Mouse (Mus musculus): Measurements from ENCODE around the gene Gm10260.

Gm10260 gene

DNA sequence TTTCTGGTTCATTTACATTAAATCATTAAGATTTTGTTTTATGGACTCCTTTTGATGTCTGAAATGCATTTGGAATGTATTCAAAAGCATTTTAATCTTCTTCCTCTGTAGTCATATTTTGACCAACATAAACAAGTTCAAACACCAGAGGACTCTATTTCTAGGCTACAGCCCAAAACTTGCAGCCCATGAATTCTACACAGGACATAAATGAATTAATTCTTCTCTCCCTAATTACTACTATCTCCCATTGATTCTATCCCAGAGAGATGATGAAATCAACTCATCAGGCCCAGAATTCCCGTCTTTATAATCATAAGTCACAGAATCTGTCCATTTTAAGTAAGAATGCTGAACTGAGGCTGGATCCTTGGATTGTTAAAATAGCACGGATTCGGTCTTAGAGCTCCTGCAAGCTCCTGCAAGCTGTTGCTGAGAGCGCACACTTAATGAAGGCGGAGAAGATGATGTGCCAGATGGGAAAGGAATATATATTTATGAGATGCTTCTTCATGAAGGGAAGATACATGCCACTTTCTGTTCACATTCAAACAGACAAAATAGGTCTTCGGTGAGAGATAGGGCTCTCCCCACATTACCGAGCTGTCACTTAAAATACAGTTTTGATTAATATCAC lies 7.7 kb upstream of the Gm10260 start:
- DNase-seq (ENCODE audit: low read depth): no peak

DNA sequence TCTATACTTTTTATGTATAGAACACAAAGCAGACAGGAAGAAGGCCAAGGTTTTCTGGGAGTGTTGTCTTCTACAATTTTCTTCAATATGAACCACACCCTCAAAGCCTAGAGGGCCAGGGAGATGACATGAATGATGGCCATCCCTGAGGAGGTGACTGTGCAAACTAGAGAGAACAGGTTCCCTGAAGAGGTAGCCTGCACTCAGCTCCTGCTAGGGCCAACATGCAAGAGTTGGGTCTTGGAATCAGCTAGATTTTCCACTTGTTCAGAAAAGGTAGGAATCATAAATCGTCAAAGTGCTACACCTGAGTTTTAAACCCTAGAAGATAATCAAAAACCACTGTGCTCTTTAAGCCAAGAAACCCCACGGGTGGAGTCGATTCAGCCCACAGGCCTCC lies 6.2 kb upstream of the Gm10260 start:
- no peak for DNase-seq (ENCODE audit: low read depth)

DNA sequence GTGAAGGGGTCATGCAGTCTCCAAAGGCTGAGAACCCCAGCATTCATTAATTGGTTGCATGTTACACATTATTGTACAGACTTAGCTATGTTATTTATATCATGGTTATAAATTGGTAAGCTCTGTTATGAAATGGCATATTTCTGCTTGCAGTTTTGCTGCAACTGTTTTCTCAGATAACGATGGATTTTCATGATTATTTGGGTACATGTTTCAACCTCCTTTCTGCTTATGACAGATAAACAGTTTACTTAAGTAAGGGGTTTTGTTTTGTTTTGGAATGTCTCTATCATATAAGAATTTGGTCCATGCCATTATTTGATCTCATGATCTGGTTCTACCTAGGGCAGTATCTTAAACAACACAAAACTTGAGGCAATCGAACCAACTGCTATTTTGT lies 5.5 kb upstream of the Gm10260 start:
- DNase-seq (ENCODE audit: low read depth): no peak

DNA sequence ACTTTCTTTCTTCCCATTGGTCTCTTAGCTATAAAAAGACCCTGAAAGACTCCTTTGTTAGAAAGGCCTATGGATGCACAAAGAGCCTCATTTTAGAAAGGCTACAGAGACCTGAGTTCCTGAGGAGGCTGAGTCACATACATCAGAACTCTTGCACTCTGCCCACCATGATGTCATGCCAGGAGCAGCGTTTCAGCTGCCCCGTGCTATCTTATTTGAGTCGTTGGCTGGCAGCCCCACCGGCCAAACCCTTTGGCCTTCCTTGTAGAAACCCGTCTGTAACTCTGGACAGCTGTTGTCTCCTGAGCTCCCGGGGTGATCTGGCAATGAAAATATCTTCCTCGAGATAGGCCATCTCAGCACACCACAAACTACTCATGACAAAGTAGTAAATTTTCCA lies 3.6 kb upstream of the Gm10260 start:
- peak; percentile 44 for DNase-seq (ENCODE audit: low read depth)

DNA sequence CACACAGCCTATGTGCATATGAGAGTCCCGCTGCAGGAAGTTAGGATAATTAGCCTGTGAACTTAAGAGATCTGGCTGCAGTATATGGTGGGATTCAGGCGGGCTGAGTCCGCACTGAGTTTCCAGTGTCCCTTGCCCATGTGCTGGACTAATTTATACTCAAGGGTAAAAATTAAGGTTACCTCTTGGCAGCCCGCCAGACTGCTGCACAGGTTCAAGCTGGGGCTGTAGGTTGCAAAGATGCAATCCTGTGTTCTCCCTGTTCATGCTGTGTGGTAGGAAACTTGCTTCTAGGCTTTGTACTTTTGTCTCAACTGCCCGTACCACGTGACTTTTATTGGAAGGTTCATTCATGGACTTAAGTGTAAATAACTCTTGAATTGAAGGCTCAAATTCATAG lies 3.0 kb upstream of the Gm10260 start:
- no peak for DNase-seq (ENCODE audit: low read depth)

DNA sequence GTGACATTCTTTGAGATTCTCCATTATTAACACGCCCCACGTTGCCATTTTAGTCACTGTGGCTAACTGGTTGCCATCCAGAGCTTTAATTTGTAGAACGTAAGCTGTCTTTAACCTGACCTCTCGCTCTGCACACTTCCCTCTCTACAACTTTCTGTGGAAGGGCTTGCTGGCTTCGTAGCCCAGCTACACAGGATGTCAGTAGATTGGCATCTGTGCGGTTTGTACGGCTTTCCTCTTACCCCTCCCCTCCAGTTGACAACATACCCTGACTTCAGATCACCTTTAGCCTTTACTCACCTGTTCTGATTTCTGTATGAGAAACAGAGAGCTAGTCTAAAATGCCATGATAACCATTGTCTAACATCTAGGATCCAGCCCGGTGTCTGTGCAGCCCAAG lies 1.7 kb upstream of the Gm10260 start:
- DNase-seq (ENCODE audit: low read depth): no peak

DNA sequence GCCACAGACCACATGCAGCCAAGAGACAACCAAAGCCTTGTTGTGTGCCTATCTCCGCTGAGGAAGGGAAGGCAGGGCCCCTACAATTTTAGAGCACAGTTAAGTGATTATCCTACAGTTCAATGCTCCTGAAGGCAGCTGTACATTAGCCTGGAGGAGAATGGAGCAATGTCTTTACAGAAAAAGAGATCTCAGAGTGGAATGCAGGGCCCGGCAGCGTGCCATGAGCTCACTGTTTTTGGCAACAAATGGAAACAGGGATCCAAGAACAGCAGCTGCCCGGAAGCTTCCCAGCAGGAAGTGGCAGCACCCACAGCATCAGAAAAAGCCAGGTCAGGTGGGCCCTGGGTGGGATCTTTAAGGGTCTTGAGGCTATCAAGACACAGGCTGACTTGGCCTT lies 3.4 kb downstream of the Gm10260 start:
- no peak for DNase-seq (ENCODE audit: low read depth)

DNA sequence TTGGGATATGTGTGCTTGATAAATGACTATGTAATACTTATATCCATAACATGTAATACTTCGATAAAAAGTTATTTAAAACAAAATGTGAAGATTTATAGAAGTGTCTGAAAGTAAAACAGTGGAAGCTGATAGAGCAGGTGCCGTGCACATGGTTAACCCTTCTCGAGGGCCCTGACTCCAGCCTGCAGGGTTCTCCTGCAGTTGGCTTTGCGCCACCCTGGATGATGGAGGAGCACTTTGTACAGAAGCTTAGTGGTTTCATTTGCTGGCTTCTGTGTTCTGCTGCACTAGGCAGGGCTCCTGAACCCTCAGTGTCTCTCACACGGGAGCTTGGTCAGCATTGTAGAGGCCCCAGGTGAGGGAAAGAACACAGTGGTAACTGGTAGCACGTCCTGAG lies 4.3 kb downstream of the Gm10260 start:
- DNase-seq (ENCODE audit: low read depth): no peak

DNA sequence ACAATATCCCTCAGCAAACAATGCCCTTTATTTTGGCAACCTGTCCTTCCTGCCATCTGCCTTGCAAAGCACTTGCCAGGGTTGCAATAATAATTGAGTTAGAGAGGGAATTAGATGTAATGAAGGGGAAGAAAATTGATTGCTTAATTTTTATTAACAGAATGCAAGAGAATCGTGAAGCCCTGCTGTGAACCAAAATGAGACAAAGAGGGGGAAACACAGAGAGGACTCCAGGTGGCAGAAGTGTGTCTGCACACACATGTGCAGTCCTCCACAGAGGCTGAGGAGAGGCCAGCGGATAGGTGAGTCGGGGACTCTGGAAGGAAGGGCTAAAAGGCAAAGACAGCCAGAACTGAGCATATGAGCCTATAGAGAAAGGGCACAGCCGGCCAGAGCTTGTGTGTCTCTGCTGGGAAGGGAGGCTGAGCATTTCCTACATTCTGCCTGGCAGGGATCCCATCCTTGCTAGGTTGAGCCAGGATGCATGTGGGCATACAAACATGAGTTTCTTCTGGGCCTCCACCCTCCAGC lies 9.5 kb downstream of the Gm10260 start:
- no peak for DNase-seq (ENCODE audit: low read depth)

DNA sequence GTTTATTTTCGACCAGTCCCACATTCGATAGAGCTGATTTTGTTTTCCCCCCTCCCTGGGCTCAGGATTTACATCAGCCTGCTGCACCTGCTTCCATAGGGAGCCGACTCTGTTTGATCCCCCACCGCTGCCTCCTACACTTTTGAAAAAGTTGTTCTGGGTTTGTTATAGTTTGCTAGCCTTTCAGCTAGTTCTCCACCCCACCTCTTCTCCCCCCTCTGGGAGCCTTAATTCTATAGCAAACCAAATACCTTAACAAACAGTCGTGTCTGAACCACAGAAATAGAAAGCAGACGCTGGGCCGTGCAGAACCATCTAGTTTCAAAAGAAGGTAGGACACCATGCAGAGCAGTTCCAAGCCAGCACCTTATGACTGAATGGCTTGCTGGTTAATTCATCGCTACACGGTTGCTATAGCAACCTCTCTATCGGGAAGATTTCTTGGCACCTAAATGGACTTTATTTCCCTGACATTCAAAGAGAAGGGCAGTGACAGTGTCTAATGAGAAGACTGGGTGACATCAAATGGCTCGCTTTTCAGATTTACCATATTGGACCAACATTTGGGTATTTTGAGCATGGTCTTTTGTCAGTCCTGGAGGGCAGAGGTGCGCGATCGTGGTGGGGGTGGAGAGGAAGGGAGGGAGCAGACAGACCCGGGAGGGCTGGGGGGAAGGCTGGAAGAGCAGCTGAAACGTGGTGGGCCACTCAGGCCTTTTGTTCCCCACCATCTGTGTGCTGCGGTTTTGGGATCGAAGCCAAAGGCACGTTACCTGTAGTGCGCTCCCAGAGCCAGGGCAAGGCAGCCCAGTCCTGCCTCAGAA lies 13.2 kb downstream of the Gm10260 start:
- no peak for DNase-seq (ENCODE audit: low read depth)

DNA sequence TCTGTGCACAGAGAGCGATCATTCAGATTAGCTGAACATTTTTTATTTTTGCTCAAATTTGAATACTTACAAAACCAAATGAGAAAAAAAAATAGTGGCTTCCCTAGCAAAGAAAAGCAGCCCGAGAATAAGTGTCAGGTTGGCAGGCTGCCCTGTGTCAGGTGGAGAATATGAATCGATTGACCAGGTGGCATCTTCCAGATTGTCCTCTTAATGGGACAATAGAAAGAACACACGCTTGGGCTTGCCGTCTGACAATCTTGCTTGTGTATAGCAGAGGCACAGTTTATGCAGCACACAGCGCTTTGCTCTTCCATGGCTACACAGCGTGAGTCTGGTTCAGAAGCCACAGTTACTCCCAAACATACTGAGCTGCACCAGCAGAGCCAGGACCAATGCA lies 15.8 kb downstream of the Gm10260 start:
- no peak for DNase-seq (ENCODE audit: low read depth)

DNA sequence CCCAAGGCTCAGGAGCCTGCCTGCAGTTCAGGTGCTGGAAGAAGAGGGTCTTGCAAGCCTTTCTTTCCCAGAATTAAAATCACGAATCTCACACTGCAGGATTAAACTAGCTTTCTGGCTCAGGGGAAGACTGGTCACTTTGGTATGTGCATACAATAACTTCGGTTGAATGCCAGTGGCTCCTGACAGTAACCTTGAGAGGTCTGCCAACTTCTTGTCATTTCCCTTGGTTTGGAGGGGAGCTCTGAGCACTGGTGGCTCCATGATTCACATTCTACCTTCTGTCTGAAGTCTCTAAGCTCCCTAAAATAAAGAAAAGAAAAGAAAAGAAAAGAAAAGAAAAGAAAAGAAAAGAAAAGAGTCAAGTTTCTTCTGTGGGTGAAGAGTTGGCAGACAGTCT lies 16.4 kb downstream of the Gm10260 start:
- DNase-seq (ENCODE audit: low read depth): no peak

DNA sequence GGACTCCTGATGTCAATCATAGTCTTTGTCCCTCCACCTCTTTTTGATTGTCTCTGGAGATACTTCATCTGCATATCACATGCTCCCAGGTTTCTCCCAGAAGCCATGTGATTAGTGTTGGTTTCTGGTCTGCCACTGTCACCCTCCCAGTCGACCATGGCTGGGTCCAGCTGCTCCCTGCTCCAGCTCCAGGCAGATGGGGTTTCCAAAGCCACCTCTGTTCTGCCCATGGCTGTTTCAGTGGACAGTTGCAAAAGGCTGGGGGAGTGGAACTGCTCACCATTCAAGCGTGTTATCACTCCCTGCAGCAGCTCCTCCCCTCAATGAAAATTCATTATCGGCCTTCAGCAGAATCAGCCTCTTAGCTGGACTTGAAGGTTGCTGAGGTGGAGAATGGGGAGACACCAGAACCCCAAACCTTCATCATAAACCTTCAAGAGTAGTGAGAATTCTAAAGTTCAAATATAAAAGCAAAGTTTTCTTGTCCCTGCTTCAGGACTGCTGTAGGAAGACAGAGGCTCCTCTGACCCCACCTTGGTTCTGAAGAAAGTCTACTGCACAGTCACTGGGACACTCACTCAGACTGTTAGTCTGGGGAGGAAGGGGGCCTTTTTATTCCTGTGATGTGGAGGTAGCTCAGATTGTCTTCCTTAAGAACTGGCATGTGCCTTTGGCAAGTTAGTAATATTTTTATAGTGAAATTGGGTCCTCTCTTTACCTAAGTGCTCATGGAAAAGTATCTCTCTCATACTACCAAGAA lies 17.0 kb downstream of the Gm10260 start:
- no peak for DNase-seq (ENCODE audit: low read depth)

DNA sequence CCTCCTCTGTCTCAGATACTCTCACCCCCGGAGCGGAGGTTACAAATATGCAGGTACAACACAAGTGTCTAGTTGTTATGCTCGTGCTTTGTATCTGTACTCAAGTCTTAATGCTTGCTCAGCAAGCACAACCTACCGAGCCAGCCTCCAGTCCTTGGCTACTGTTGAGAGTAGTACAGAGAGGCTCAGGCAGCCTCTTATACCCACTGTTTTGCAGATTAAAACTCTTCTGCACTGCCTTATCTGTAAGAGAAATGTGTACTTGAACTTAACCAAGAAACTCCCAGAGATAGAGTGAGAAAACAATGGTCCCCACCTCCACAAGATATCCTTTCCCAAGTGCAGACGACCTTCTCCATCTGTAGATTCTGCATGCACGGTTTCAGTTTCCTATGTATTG lies 24.5 kb downstream of the Gm10260 start:
- no peak for DNase-seq (ENCODE audit: low read depth)

DNA sequence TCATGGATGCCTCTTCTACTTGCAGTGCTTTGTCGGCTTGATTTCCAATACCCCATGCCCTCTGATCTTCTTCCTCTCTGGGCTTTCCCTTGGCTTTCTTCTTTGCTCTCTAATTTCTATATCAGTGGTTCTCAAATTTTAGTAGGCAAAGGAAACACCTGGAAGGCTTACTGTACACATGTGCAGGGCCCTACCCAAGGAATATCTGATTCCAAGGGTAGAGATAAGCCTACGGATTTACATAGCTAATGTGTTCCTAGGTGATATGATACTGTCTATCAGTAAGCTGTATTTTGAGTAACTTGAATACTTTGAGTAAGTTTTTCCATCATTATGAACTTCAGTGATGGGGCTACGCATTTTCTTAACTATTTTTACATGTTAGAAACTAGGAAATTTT lies 25.7 kb downstream of the Gm10260 start:
- DNase-seq (ENCODE audit: low read depth): no peak

DNA sequence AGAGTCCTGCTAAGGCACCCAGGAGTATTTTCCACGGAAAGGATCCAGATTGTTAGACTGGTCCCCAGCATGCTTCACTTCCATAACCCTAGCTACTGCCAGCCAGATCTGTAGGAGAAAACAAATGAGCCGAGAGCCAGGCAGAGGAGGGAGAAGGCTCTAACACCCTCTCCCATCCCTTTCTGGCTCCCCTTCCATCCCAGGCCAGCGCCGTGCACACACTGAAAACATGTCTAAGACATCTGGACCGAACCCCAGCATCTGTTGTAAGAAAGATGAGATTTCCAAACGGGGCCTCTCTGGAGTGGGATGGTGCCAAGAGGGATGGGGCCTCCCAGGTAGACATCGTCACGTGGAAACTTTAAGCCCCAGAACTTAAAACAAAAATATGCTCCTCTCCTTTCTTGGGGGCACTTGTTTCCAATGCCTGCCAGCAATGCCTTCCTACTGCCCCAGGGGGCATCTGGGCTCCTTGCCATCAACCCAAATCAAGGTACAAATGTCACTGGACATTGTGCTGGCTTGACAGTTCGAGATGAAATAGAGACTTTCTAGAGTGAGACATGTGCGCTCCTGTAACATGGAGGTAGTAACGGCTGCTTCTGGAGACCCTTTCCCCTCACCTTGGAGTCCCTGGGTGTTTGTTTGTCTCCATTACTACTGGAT lies 35.1 kb downstream of the Gm10260 start:
- DNase-seq (ENCODE audit: low read depth): no peak

DNA sequence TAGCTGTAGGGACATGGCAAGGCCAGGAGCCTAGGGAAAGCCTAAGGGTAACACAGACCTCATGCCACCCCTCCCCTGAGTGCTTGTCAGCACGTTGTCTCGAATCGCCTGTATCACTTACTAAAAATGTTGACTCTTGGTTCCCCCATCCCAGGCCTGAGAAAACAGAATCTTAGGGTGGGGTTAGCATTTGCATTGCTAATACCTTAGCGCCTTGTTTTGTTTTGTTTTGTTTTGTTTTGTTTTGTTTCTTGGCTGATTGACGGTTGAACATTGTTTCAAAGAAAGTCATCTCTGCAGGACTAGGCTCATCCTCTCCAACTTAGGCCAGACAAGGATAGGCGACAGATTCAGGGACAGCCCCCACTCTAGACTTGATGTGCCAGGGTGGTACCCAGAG lies 35.9 kb downstream of the Gm10260 start:
- no peak for DNase-seq (ENCODE audit: low read depth)

DNA sequence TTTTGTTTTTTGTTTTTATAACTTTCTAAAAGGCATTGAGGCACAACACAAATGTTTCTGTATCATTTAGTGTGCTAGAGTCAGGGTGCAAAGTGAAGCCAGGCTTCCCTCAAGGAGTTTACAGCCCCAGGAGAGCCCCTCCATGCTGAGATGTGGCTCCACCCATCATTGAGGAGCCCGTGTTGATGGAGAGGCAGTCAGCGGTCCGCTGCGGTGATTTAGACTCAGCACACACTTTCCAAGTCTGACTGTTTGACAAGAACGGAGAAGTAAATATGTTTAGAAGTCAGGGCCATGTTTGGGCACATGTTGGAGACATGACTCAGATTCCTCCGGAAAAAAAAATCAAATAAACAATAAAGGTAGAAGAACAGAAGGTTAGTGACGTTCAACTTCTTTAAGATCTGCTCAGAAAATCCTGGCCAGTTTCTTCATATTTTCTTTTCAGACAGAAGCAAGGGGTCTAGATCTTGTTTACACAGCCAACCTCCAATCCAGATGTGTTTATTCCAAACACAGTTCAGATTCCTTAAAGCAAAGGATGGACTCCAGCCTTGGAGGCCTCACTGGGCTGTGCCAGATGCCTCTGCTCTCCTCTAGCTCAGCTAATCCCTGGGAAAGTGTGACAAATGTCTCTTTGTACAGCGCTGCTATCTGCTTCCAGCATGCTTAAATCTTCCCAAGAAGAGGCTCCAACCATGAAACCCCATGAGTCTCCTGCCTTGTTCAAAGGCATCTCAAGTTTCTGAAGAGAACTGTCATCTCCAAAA lies 47.7 kb downstream of the Gm10260 start:
- DNase-seq (ENCODE audit: low read depth): no peak

DNA sequence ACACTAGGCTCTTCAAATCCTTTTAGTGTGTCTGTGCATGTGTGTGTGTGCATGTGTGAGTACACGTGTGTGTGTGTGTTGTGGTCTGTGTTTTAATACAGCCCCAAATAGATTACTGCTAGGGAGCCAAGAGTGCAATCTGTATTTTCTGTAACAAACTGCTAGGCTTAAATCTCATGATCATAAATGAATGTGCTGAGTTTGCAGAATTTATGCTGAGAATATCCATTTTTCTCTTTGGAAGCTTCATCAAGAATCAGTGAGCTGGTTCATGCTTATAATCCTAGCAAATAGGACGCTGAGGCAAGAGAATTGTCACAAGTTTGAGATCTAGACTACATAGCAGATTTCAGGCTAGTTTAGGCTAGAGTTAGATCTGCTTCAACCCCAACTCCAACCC lies 48.9 kb downstream of the Gm10260 start:
- DNase-seq (ENCODE audit: low read depth): no peak
